Mouse (Mus musculus) cerebellum, adult 8-10 months (tissue): ENCODE data around the gene Gtf2e1.

ENCODE experiments used
- DNase-seq: peaks from one replicate; pipeline ENCODE4 v3.0.0; 2022

The Gtf2e1 gene

DNA sequence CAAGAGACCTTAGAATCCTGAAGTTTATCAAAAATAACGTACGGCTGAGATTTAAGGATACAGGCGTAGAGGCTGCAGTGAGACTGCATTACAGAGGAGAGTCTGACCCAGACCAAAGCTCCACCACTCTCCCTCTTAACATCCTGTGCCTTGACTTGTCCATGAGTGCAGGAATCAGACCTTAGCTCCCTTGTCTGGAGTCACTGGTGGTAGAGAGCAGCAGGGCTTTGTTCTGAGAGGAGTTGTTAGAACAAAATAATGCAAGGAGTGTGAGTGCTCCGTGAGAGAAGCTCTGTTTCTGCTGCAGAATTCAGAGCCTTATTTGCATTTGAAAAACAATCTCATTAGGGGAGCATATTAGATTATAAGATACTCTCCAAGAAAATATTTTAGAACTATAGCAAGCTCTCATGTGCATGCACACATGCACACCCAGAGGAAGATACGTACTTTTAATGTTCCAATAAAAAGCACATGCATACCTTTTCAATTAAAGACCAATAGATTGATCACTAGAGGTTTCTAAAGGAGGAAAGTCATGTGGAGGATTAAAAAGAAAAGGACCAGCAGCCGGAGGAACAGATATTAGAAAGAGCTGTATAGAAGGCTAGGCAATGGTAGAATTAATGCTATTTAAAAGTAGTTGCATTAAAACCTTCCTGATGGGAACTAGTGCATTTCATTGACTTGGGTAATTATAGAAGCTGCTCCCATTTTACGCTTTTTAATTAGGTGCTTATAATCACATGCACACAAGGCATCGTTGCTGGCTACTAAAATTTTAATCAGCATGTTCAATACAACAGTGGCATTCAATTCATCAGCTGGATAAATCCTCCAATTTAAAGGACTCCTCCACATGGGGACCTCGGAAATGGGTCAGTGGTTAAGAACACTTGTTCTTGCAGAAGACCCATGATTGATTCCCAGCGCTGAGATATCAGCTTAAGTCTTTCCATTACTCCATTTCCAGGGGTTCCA lies 61.0 kb downstream of the Gtf2e1 start:
- no peak for DNase-seq

DNA sequence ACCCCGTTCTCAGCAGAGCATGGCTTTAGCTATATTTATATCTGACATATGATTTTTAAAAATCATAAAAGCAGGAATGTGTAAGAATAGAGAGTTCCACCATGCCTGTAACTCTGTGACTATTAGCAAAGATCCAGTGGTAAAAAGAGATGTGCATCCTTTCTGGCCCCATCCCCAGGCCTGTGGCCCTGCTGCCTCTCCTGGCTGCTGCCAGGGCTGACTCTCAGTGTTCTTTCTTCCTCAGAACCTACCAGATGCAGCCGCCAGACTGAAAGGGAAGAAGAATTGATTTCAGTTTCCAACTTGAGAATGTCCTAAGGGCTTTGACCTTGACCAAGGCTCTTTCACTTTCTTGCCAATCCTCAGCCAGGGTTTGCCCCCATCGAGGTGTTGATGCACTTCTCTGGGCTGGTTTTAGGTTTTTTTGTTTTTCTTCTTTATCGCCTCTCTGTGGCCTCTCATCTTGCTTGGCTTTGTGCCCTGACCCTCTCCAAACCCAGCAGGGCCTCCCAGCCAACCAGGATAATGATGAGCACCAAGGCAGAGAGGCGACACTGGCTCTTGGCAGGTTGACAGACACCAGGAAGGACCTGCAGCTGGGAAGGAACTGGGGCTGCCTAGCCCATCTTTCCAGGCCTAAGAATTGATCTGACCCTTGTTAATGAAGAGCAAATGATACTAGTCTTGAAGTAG lies 66.8 kb downstream of the Gtf2e1 start:
- peak; percentile 50 for DNase-seq

DNA sequence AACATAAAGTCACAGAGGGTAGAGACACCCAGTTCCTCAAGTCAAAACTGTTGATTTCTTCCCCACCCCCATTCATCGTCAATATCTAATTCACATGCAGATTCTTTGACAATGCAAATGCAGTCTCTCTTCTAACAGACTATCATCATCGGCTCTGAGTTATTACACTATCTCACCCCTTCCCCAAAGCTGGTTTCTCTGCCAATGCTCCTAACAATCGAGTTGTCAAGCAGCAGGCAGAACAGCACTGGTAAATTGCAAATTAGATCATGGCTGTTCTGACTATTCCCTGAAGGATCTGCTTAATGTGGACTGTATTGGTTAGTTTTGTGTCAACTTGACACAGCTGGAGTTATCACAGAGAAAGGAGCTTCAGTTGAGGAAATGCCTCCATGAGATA lies 70.0 kb downstream of the Gtf2e1 start:
- no peak for DNase-seq

DNA sequence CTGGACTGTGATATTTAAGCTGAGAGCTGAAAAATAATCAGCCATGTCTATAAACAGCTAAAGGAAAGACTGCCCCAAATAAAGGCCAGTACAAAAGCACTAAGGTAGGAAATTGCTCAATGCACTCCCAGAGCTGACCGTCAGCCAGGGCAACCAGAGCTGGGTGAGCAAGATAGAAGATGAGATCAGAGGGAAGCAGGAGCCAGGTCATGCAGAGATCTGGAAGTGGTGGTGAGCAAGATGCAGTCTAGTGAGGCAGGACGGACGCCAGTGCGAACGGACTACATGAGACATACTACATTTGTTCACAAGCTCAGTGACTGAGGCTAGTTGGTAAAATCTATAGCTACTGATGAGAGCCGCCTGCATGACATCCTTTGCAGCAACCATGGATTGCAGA lies 75.6 kb downstream of the Gtf2e1 start:
- DNase-seq: peak; percentile 83

DNA sequence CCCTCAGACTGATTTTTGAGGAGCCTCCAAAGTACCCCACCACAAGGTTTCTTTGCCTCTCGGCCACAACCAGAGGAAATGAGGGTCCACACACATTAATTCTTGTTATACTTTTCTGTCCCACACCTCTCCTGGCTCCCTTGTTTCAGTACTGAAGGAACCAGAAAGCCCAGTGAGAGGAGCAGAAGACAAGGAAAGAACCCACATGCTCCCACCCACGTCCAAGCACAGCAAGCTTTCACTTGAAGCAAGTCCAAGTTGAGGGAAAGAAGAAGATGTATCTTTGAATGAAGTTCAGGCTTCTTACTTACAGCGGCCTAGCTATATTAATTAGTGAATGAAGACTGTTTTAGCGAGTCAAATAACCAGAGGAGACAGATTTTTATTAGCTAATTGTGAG lies 76.7 kb downstream of the Gtf2e1 start:
- DNase-seq: no peak

DNA sequence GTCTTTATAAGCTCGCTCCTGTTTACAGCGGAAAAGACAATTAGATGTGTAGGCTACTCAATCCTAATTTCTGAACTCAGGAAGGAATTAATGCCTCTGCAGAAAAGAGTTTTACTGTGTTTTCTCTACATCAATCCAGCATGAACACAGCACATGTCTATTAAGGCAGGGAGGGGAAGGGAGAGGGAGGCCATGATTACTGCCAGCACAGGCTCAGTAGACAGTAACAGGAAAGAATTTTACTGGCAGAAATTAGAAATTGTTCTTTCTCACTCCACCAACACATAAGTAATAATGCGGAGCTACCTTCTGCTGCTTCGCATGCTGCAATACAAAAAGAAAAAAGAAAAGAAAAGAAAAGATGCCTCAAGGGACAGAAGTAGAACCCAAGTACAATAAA lies 78.0 kb downstream of the Gtf2e1 start:
- no peak for DNase-seq
